Mouse (Mus musculus) thymus, adult 18-20 months (tissue): ENCODE results near the gene Fam241a.

ENCODE experiments used
- DNase-seq, 2 experiments: peaks; one replicate each; pipeline ENCODE4 v3.0.0; 2022; ENCODE audit warnings: mixed read lengths in 2 of 2

Fam241a gene

DNA sequence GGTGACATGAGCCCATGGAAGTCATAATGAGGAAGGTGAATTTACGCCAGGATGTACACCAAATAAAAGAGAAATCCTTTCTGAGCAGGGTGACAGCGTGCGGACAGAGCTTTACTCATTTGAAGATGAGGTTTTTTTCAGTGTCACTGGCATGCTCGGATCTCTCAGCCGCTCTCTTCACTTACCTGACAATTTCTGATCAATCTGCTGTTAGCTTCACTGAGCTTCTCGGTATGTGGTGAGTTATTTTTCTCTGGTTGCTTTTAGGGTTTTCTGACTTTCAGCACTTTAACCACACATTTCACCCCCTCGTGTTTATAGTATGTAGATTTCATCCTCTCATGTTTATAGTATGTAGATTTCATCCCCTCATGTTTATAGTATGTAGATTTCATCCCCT is 21.1 kb downstream of the Fam241a start:
- no peak for DNase-seq

GRCm38 (mm10) chr3:127874254-127874883 is 21.8 kb downstream of the Fam241a start:
- DNase-seq: no peak

DNA sequence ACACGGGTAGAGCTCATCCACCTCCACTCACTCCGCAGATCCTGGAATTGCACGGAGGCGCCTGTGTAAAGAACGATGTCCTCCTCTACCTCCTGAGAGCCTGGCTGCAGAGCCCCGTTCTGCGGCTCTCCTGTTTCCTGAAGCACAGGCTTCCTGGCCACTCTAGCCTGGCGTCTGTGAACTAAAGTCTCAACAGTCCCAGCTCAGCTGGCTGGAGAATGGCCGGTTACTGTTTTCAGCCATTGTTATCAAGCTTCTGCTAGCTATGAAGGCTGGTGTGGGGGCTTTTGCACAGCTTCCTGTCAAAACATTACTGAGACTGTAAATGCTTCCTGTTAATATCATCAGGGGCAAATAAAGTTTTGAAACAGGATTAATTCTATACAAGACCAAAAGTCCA is 24.5 kb downstream of the Fam241a start:
- no peak for DNase-seq

- DNase-seq: no peak
Observed at GRCm38 (mm10) chr3:127868880-127869279, 27.2 kb downstream of the Fam241a start.

- peak; percentile 24 to 30 for DNase-seq
Observed at GRCm38 (mm10) chr3:127868046-127868758, 27.9 kb downstream of the Fam241a start.

DNA sequence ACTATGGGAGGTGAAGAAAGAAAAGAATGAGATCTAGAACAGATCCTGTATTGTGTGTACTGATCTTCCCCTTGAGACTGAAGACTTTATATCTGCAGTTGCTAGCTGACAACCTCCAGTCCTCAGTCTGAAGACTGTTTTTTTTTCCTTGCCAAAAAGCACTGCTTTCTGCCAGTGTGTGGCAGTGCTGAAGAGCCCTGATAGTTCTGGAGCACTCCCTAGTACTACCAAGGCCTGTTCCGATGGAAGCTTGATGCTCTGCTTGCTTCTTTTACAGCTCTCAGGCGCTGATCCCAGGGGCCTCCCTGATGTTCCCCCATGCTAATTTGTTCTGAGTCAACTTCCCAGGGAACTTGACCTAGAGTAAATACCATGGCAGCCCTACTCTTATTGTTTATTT is 31.9 kb downstream of the Fam241a start:
- no peak for DNase-seq

DNA sequence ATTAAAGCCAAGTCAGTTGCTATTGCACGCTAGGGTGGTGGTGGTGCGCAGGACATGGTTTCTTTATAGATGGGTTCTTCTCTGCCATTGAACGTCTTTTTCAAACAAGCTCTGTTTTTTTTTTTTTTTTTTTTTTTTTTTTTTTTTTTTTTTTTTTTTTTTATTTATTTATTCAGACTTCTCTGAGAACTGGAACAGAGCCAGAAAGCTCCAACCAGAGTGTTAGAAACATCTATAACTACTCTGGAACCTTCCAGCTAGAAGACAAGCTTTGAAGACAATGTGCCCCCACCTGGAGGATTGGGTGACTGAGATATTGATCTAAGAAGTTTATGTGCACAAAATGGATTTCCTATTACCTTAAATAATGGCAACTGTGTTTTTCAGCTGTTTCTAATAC is 32.6 kb downstream of the Fam241a start:
- no peak for DNase-seq

- no peak for DNase-seq
Observed at GRCm38 (mm10) chr3:127862479-127862878, 33.6 kb downstream of the Fam241a start.

DNA sequence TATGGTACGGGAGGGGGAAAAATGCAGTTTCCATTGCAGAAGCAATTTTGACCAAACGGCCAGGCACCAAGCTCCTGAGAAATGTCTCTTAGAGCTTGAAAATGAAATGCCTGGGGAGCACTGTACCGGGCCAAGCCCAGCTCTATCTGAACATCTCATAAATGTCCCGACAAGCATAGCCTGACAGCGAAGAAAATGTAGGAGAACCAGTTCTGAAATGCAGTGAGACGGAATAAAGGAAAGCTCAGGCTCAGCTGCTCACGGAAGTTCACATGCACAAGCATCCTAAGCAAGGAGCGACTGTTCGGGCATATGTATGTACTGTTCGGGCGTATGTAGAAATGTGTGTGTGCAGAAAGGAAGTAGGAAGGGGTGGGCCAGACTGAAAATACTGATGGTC is 34.8 kb downstream of the Fam241a start:
- DNase-seq: no peak

GRCm38 (mm10) chr3:127853431-127854206 is 42.5 kb downstream of the Fam241a start:
- DNase-seq: peak; percentile 26 to 48

GRCm38 (mm10) chr3:127852722-127853121 is 43.4 kb downstream of the Fam241a start:
- no peak for DNase-seq

DNA sequence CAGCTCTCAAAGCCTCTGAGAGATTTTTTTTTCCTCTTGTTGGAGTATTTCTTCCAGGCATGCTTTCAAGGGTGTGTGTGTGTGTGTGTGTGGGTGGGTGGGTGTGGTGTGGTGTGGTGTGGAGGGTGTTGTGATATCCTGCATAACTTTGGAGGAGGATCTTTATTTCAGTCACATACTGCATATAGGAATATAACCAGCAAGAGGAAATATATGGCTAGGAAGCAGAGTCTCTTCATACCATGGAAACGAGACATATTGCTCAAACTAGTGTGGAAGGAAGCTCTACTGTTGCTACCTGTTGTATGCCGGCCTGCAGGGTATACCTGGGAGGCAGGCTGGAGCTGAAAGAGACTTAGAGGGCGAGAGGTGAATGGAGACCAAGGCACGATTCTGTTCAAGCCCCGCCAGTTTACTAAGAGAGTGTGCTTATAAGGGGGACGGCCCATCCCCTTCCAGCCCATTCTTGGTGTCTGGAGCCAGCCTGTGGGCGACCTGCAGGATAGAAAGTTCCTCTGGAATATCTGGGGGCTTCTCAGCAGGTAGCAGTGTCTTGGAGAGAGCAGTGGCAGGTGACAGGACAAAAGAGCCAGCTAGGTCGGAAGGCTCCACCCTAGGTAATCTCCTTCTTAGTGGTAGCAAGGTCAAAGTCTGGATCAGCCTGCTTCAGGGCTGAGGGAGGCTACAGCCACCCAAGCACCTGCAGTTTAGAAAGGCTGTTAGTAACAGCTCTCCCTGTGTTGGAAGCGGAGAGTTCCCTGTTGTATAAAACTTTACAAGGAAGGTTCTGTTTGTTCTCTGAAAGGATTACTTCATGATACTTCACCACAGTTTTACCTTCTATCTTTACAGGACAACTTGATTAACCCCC is 45.1 kb downstream of the Fam241a start:
- DNase-seq: no peak

DNA sequence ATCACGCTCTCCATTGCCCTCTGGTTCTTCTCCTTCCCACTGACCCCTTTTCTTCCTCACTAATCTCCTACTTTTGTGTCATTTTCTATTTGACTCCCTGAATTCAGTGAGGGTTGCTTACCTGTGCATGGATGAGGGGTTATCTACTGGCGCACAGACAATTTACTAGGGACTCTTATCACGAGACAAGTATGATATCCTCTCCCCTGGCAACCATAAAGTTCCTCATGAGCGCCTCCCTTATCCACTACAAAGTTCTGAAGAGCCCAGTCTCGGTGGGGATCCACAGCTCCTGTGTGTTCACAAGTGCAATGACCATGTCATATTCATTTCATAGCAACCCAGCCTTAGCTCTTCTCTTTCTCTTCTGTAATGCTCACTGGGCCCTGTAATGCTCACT is 46.2 kb downstream of the Fam241a start:
- no peak for DNase-seq

DNA sequence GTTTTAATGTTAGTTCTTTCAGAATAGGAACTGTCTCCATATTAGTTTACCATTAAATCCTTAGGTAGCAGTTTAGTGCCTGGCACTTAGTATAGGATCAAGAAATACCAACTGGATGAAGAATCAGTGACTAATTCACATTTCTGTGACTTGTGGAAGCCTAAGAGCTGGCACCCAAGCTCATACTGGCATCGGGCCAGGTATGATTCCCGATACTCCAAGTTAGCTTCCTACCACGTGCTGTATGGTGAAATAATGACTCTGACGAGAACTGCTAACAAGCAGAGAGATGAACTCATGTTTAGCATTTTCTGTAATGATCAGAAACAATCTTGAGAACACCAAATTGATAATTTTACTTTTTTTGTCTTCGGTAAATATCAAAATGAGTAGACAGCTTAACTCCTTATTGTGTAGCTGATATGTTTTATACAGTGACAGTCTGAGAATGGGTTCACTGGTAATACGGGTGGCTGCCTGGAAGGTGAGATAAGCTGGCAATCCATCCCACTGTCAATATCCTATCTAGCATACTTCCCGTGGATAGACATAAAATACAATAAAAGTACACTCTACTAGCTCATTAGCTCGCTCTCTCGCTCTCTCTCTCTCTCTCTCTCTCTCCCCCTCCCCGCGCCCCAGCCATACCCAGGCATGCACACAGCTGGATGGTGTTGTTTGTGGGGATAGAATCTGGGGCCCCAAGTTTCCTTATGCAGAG is 47.9 kb downstream of the Fam241a start:
- no peak for DNase-seq

GRCm38 (mm10) chr3:127843941-127844327 is 52.2 kb downstream of the Fam241a start:
- no peak for DNase-seq

DNA sequence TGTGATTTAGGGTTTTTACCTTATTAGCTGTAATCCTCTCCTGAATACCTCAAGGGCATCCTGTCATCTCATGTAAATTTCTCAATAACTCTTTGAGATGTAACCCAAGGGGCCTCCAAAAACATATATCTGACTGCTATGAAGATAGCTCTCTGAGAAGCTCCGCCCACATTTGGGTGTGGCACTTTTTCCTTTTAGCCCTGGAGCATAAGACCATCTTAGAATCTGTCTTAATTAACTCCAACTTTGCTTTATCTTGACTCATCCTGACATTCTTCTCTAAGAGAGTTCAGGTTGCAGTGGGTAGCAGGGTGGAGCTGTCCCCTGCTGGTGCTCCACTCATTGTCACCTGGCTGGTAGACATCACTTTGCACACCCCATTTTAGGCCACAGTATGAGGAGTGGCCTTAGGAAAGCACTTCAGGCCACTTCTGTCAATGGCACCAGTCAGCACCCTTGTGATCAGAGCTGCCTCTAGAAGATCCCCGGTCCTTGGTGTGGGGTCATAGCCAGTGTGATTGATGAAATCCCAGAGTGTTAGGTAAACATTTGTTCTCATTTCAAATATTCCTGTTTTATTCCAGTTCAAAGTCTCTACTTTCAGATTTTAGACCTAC is 52.7 kb downstream of the Fam241a start:
- no peak for DNase-seq

DNA sequence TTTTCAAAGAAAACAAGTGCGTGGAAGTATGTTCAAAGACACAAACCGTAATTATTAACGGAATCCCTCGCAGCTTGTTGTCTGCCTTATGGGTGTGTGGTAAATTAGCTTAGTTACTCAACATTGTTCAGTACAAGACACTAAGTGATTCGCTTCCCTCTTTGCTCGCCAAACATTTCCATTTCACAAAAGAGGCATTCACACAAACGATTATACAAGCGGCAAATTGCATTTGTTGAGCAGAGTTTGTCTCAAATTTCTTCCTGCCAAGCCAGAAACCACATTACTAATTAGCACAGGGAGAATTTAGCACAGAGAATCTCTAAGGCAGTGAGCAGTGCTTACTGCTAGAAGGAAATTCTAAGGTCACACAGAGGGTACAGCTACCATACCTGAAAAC is 54.2 kb downstream of the Fam241a start:
- DNase-seq: no peak

GRCm38 (mm10) chr3:127837972-127838644 is 58.0 kb downstream of the Fam241a start:
- DNase-seq: no peak

GRCm38 (mm10) chr3:127837154-127837865 is 58.8 kb downstream of the Fam241a start, which contains the start of gene Ap1ar:
Gene Ap1ar, minus strand, starts transcription at chr3:127837523.
- peak; percentile 92 to 93 for DNase-seq

GRCm38 (mm10) chr3:127836798-127837153 is 59.3 kb downstream of the Fam241a start:
- no peak for DNase-seq
